Mouse (Mus musculus) left cerebral cortex, postnatal 36 days (tissue): ENCODE results near the gene Wdr31. TPM values are rescaled to one million over a fixed set of nuclear protein-coding genes. Genes with fewer than 3 reads are reported as not detected.
A peak's percentile ranks its signal among the peaks of the same experiment; 100 is the strongest.

Source experiments
- DNase-seq, 2 experiments: peaks; one replicate each; pipeline ENCODE4 v3.0.0; 2021 to 2022; ENCODE audit warnings: low spot score in 2 of 2, mixed read lengths in 1 of 2
- intact Hi-C: fragments of 180-260 bp; cut with DNase I; formaldehyde crosslinking; loops from one replicate; pipeline ENCODE4 v1.15.1; 2025
- total RNA-seq, 2 experiments: library from RNA; stranded (reverse); gene quantifications; 2 replicates each; pipeline ENCODE4 v1.2.3; 2021

Wdr31 gene
- total RNA-seq, 2 experiments from 2014 or later, result 7.8 to 8.9 TPM

DNA sequence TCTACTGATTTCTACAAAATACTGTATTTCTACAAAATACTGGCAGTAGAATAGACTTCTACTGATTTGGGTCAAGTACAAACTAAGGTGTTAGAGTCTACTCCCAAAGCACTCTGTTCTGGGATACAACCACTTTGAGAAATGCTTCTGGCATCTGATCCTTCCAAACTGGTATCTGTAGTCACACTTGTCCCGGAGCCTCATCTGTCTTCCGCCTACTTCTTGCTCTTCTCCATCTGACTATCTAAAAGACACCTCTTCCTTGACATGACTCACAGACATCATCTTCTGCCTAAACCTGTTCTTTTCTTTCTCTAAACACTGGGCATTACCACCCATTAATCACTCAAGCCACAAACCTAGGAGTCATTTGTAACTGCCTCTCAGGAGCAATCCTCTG lies 1.4 kb upstream of the Wdr31 start:
- DNase-seq, result peak; percentile 13 to 14
- intact Hi-C loops, result no loop called here

DNA sequence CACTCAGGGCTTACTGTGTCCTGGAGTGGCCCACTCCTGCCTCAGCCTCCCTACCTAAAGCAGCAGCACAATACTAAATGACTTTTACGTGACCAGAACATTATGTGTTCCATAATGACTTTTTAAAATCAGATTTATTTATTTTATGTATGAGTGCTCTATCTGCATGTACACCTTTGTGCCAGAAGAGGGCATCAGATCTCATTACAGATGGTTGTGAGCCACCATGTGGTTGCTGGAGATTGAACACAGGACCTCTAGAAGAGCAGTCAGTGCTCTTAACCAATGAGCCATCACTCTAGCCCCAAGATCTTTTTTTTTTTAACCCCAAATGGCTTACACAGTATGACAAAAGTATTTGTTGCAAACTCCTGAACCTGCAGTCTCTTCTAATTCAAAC lies 2.5 kb downstream of the Wdr31 start:
- no peak for DNase-seq
- intact Hi-C loops, result no loop called here

- no peak for DNase-seq
- intact Hi-C loops, result no loop called here
These were observed 7.6 kb downstream of the Wdr31 start for GRCm38 (mm10) chr4:62463124-62463523.

DNA sequence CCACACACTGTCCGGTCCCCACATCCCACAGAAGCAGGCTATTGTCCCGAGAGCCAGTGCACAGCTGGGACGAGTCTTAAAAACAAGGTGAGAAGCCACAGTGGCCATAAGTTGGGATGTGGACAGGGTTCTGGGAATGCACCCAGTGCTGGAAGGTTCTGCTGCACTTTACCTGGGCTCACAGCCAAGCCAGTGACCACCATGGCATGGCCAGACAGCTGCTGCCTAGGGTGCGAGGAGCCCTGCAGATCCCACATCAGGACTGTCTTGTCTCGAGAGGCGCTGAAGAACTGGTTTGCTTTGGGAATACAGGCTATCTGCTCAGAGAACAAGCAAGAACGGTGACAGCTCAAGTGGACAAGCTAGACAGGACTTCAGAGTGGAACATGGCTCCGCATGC lies 10.3 kb downstream of the Wdr31 start:
- no peak for DNase-seq
- intact Hi-C loops, result no loop called here

- intact Hi-C loops, result loop anchor here (5.0 kb wide), 1 partner anchor 58 kb away; the partner anchor contains the start of gene Alad
- peak; percentile 44 to 53 for DNase-seq
These were observed 11.6 kb downstream of the Wdr31 start for GRCm38 (mm10) chr4:62459081-62459480.

DNA sequence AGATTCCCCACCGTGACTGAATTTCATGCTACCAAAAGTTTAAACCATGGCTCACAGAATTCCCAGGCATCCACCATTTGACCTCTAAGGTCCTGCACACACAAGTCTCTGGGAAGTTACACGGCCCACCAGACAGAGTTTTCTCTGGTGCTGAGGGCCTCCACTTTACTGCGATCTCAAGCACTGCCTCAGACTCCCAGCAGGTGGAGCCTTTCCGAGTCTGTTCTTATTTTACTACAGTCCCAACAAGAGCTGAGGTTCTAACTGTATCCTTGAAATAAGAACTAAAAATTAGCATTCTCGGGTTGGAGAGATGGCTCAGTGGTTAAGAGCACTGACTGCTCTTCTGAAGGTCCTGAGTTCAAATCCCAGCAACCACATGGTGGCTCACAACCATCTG lies 15.7 kb downstream of the Wdr31 start:
- peak in 1 of 2 experiments; percentile 18 for DNase-seq
- intact Hi-C loops, result loop anchor here (5.0 kb wide), 1 partner anchor 62 kb away; the partner anchor contains the start of gene Alad

DNA sequence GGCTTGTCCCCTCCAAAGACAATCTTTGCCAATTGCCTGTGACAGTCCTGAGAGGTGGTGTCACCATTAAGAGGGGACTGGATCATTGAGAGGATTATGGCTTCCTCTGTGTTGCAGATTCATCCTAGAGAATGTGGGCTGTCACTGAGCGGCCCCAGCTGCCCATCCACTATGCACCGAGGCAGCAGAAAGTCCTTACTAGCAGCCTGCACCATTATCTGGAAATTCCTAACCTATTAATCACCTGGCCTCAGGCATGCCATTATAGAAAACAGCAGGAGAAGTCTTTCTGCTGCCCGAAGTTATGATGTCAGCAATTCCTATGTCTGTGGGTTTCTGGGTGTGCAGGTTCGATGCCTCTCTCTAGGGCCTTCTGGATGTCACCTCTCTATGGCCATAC lies 29.7 kb downstream of the Wdr31 start:
- intact Hi-C loops, result no loop called here
- no peak for DNase-seq

DNA sequence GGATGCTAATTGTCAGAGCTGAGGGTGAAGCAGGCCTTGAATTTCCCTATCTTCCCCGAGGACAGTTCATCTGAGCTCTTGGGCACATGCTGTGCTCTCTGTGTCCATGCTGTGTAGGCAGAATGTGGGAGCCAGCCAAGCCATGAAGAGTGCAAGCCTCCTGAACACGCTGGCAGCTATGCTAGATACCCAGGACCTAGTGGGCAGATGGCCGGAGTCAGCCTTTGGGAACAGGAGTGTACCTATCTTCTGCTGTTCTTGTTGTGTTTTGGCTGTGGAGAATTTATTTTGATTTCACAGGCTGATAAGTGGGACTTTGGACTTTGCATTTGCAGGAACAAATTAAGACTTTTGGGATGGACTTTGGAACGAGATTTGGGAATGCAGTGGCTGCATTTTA lies 30.2 kb downstream of the Wdr31 start:
- intact Hi-C loops, result no loop called here
- no peak for DNase-seq

- intact Hi-C loops, result no loop called here
- DNase-seq, result no peak
These were observed 30.9 kb downstream of the Wdr31 start for GRCm38 (mm10) chr4:62439793-62440192.

DNA sequence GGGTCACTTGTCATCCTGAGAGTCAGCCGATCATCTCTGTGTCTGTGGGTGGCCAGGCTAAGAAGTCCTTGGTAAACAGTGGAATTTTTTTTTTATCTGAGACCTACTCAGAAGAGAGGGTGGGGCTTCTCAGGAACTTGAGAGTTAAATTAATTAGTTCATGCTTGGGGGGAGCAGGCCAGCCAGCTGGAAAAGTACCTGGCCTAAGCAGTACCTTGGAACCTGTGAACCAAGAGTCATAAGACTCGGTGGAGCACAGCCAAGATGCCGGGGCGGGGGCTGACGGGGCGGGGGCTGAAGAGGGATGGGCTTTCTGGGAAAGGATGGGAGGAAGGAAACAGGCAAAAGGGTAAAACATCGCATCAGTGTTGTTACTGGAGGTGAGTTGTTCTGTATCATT lies 32.8 kb downstream of the Wdr31 start:
- intact Hi-C loops, result no loop called here
- DNase-seq, result no peak

DNA sequence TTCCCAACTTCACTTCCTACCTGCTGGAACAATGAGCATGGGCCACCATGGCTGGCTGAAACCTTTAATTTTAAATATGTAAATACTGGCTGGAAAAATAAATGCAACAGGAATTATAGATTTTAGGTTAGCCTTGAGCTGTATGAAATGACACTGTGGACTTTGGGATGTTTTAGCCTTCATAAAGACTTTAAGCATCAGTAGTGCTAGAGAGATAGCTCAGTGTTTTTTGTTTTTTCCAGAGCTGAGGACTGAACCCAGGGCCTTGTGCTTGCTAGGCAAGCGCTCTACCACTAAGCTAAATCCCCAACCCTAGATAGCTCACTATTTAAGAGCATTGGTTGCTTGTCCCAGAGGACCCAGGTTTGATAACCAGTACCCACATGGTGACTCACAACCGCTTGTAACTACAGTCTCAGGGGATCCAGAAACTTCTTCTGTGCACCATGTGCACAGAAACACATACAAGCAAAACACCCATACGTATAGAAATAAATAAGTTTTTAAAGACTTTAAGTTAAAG lies 33.4 kb downstream of the Wdr31 start:
- DNase-seq, result no peak
- intact Hi-C loops, result no loop called here

- no peak for DNase-seq
- intact Hi-C loops, result no loop called here
These were observed 35.6 kb downstream of the Wdr31 start, which contains the start of gene Rnf183 for GRCm38 (mm10) chr4:62435081-62435480. TSS of gene Rnf183 (minus strand) at chr4:62435252.

GRCm38 (mm10) chr4:62433939-62434870 lies 36.5 kb downstream of the Wdr31 start:
- intact Hi-C loops, result no loop called here
- DNase-seq, result no peak

GRCm38 (mm10) chr4:62431522-62431921 lies 39.2 kb downstream of the Wdr31 start:
- intact Hi-C loops, result no loop called here
- DNase-seq, result no peak

DNA sequence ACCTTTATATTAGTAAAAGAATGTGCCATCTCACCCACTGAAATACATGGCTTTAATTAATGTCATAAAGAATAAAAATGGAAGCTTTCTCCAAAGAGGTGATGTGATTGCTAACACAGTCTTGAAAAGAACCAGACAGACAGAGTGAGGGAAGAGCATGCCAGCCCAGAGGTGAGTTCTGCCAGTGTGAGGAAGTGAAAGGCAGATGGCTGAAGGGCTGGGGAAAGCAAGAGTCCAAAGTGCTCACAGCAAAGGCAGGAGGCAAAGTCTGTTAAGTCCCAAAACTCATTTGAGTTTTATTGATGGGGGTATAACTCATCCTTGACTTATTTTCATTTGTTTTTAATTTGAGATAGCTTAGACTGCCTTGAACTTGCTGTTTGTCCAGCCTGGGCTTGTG lies 40.0 kb downstream of the Wdr31 start:
- intact Hi-C loops, result no loop called here
- DNase-seq, result no peak

DNA sequence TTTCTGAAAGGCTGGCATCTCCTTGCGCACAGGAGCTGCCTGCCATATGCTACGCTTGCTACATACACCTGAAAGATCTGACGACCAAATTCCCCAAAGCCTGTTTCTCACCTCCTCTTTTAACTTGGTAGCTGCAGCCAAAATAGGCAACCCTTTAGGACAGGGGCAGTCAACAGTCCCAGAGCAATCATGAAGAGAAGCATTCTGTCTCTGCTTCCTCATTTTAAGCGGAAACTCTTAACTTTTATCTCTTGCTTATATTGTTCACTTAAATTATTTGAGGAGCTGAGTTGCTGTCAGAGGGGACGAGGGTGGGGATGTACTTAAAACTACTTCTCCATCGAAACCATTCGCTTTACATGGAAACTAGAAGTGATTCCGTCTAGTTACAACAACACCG lies 41.1 kb downstream of the Wdr31 start:
- intact Hi-C loops, result no loop called here
- DNase-seq, result no peak

DNA sequence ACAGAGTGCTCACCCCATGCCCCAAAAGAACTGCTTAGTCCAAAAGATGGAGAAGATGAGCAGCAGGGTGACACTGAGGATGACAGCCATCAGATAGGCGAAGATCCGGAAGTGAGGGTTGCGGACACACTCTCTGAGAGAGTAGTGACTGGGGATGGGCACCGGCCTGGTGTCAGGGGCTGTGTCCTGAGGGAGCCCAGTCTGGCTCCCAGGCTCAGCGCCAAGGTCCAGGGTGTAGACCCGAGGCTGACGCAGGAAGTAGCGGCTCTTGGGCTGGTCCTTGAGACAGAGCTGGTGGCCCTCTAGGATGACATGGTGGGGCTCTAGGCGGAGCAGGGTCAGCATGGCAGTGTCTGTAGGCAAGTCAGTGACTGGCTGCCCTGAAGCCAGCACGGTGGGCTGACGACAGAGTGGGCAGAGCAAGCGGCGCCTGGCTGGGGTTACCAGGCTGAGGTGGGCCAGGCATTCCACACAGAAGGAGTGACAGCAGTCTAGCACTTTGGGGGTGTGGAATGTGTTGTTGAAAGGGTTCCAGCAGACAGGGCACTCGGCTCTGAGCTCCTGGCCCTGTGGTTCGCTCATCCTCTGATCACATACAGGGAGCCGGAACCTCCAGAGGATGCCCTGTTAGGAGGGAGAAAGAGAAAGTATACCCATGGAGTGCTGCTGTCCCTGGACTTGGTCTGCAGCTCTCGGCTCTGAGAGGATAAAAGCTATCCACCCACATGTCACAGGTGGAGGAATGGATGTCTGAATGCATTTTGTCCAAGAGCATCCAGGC lies 42.5 kb downstream of the Wdr31 start:
- DNase-seq, result no peak
- intact Hi-C loops, result no loop called here

- intact Hi-C loops, result no loop called here
- no peak for DNase-seq
These were observed 44.8 kb downstream of the Wdr31 start for GRCm38 (mm10) chr4:62425891-62426290.

- intact Hi-C loops, result no loop called here
- DNase-seq, result no peak
These were observed 51.6 kb downstream of the Wdr31 start for GRCm38 (mm10) chr4:62419091-62419490.

DNA sequence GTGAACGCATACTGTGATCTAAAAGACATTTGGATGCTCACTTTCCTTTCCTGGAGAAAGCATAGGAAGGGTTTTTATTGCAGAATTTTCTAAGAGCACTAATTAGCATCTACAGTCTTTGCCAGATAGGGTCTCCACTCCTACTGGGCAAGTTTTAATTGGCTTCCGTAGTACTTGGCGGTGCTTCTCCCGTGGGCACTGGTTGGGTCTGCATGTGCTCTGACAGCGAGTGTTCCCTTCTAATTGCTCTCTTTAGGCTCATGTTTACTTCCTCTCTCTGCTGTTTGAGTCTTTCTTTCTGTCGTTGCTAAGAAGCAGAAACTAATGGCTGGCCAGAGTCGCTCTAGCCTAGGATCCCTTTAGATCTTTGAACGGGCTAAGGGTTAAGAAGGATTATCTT lies 52.2 kb downstream of the Wdr31 start:
- DNase-seq, result peak in 1 of 2 experiments; percentile 9
- intact Hi-C loops, result no loop called here
